Mouse (Mus musculus): ENCODE results near the gene Ramp1.

Gene Ramp1

GRCm38 (mm10) chr1:91201122-91201521 is 21.5 kb downstream of the Ramp1 start:
- DNase-seq (ENCODE audit: low spot score), result no peak

- no peak for DNase-seq (ENCODE audit: low spot score)
Observed at GRCm38 (mm10) chr1:91204221-91204765, 24.7 kb downstream of the Ramp1 start.

GRCm38 (mm10) chr1:91205651-91206050 is 26.0 kb downstream of the Ramp1 start:
- DNase-seq (ENCODE audit: low spot score), result no peak

- DNase-seq (ENCODE audit: low spot score), result no peak
Observed at GRCm38 (mm10) chr1:91206336-91206735, 26.7 kb downstream of the Ramp1 start.

GRCm38 (mm10) chr1:91206873-91207272 is 27.3 kb downstream of the Ramp1 start:
- no peak for DNase-seq (ENCODE audit: low spot score)

GRCm38 (mm10) chr1:91207334-91208074 is 27.9 kb downstream of the Ramp1 start:
- no peak for DNase-seq (ENCODE audit: low spot score)

- DNase-seq (ENCODE audit: low spot score), result no peak
Observed at GRCm38 (mm10) chr1:91209343-91209742, 29.7 kb downstream of the Ramp1 start.

GRCm38 (mm10) chr1:91209785-91210184 is 30.2 kb downstream of the Ramp1 start:
- DNase-seq (ENCODE audit: low spot score), result no peak

GRCm38 (mm10) chr1:91211099-91211498 is 31.5 kb downstream of the Ramp1 start:
- no peak for DNase-seq (ENCODE audit: low spot score)

GRCm38 (mm10) chr1:91211591-91212008 is 32.0 kb downstream of the Ramp1 start:
- no peak for DNase-seq (ENCODE audit: low spot score)

GRCm38 (mm10) chr1:91215264-91215663 is 35.6 kb downstream of the Ramp1 start:
- no peak for DNase-seq (ENCODE audit: low spot score)

- no peak for DNase-seq (ENCODE audit: low spot score)
Observed at GRCm38 (mm10) chr1:91215981-91216380, 36.4 kb downstream of the Ramp1 start.

- no peak for DNase-seq (ENCODE audit: low spot score)
Observed at GRCm38 (mm10) chr1:91216504-91217267, 37.1 kb downstream of the Ramp1 start.

- no peak for DNase-seq (ENCODE audit: low spot score)
Observed at GRCm38 (mm10) chr1:91219641-91220321, 40.2 kb downstream of the Ramp1 start.

- DNase-seq (ENCODE audit: low spot score), result no peak
Observed at GRCm38 (mm10) chr1:91220322-91220672, 40.7 kb downstream of the Ramp1 start.

GRCm38 (mm10) chr1:91226562-91226961 is 46.9 kb downstream of the Ramp1 start:
- DNase-seq (ENCODE audit: low spot score), result no peak

GRCm38 (mm10) chr1:91227381-91228054 is 47.9 kb downstream of the Ramp1 start:
- no peak for DNase-seq (ENCODE audit: low spot score)

- DNase-seq (ENCODE audit: low spot score), result no peak
Observed at GRCm38 (mm10) chr1:91231142-91231541, 51.5 kb downstream of the Ramp1 start.

- no peak for DNase-seq (ENCODE audit: low spot score)
Observed at GRCm38 (mm10) chr1:91231896-91232295, 52.3 kb downstream of the Ramp1 start.

- no peak for DNase-seq (ENCODE audit: low spot score)
Observed at GRCm38 (mm10) chr1:91235395-91235794, 55.8 kb downstream of the Ramp1 start.

- no peak for DNase-seq (ENCODE audit: low spot score)
Observed at GRCm38 (mm10) chr1:91237676-91238075, 58.1 kb downstream of the Ramp1 start.

GRCm38 (mm10) chr1:91239112-91239511 is 59.5 kb downstream of the Ramp1 start:
- DNase-seq (ENCODE audit: low spot score), result no peak

All from urinary bladder, postnatal 10 days (tissue).